In the genomic region with DNA sequence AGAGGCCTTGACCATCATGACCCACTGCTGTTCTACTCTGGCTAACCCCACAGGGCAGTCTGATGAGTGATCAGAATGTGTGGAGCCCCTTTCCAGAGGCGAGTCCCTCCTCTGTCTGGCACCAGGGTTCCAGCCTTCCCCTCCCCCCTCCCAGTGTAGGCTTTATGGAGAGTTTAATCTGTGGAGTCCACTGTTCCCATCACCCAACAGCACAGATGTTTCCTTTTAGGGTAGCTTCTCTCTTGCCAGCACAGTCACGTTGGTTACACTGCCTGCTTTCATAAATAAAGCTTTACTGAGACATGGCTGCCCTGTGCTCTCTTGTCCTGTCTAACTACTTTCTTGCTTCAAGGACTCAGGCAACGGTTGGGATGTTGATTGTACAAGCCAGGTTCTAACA, we compare ENCODE assay signal across 19 mouse cellular contexts.
DNase-seq lines count a peak whose midpoint lies in the region; ATAC-seq and TF ChIP-seq lines count a peak whose summit lies in the region.
"Had no signal": no experiment of that assay in that cellular context is flagged by ENCODE, and none has a peak within 500 bp of the region (broad histone marks: within the 10 kb centered on the region; RNA-seq: fewer than 3 reads in every experiment).

No protein-coding gene starts in this region.

- H3K9me3 ChIP-seq in kidney, postnatal 0 days (replicated peaks; ENCODE audit: low read length) = no peaks in the 10 kb centered on the region
- no peaks in the 10 kb centered on the region for H3K9me3 ChIP-seq in stomach, postnatal 0 days (ENCODE audit: control insufficient read depth, low read length)
- H3K9me3 ChIP-seq: liver, embryonic 13.5 days; neural tube, embryonic 13.5 days had no signal

- no peaks in the 10 kb centered on the region; the same call in 1 of the 2 replicates for H3K4me1 ChIP-seq in kidney, postnatal 0 days (replicated peaks; ENCODE audit: insufficient read depth, low read length)
- 0 out of 2 replicates have a peak, but pooled peaks cover 2% of the 10 kb centered on the region for H3K4me1 ChIP-seq in stomach, postnatal 0 days (replicated peaks; ENCODE audit: control insufficient read depth, insufficient read depth)

- H3K4me3 ChIP-seq in kidney, postnatal 0 days (replicated peaks; ENCODE audit: low read depth, low read length) = no peak overlapping the region
- no peak overlapping the region for H3K4me3 ChIP-seq in stomach, postnatal 0 days (ENCODE audit: low read depth, low read length)
- H3K4me3 ChIP-seq: left cerebral cortex, adult 2 months; liver, embryonic 13.5 days; megakaryocyte, embryonic 14.5 days; neural tube, embryonic 13.5 days had no signal

- H3K9ac ChIP-seq in kidney, postnatal 0 days (ENCODE audit: low read depth, low read length) = no peak overlapping the region
- peak overlapping the region; percentile 23; the same call in 1 of the 2 replicates for H3K9ac ChIP-seq in stomach, postnatal 0 days (ENCODE audit: low read length)
- H3K9ac ChIP-seq: forebrain, postnatal 0 days; liver, embryonic 13.5 days; neural tube, embryonic 13.5 days had no signal

- TF ChIP-seq EP300 in stomach, postnatal 0 days (optimal IDR thresholded peaks at IDR 0.05) = no peak

- TF ChIP-seq CTCF in kidney, postnatal 0 days (IDR thresholded peaks at IDR 0.05; ENCODE audit: low read depth) = no peak
- no peak for TF ChIP-seq CTCF in stomach, postnatal 0 days (IDR thresholded peaks at IDR 0.05; ENCODE audit: low read depth)

- ATAC-seq in kidney, postnatal 0 days (replicated peaks; ENCODE audit: low FRiP score, low read depth) = no peak
- ATAC-seq in stomach, postnatal 0 days (ENCODE audit: low FRiP score, low TSS enrichment) = no peak; the same call in 1 of the 2 replicates
- ATAC-seq: forebrain, postnatal 0 days; inflammation-experienced regulatory T-cells, adult 6 months had no signal

- no peaks in the 10 kb centered on the region for H3K27me3 ChIP-seq in kidney, postnatal 0 days (ENCODE audit: insufficient read depth, low read length)
- H3K27me3 ChIP-seq in stomach, postnatal 0 days (ENCODE audit: control insufficient read depth, insufficient read depth, low read length) = no peaks in the 10 kb centered on the region
- H3K27me3 ChIP-seq: liver, embryonic 13.5 days had no signal

- peak; percentile 51 for DNase-seq in embryo, embryonic 11 days
- no peak for DNase-seq in embryo, embryonic 10 days (ENCODE audit: low spot score)
- DNase-seq in kidney, postnatal 0 days (ENCODE audit: low spot score) = peak; percentile 29
- DNase-seq in kidney, adult 18-20 months = no peak
- peak; percentile 56 for DNase-seq in forelimb bud, embryonic 11.5 days (ENCODE audit: low read depth, low spot score)
- DNase-seq in stomach, postnatal 0 days (ENCODE audit: low spot score) = no peak
- no peak for DNase-seq in liver
- no peak for DNase-seq in left cerebral cortex, adult 8-10 months (ENCODE audit: low spot score in 2 of 2)
- DNase-seq: cerebellum, adult 9-10 months; forebrain, postnatal 0 days; gastrocnemius, postnatal 14 days; heart, postnatal 10 days; liver, embryonic 13.5 days; right cerebral cortex, postnatal 4 days; thymus, postnatal 25 days had no signal

- no peak overlapping the region for H3K4me2 ChIP-seq in kidney, postnatal 0 days (ENCODE audit: low read length)
- no peak overlapping the region for H3K4me2 ChIP-seq in stomach, postnatal 0 days (replicated peaks; ENCODE audit: low read depth)
- H3K4me2 ChIP-seq: liver, embryonic 13.5 days; neural tube, embryonic 13.5 days had no signal

- H3K27ac ChIP-seq in kidney, postnatal 0 days = no peak overlapping the region
- H3K27ac ChIP-seq in stomach, postnatal 0 days (replicated peaks) = peak overlapping the region; percentile 58
- H3K27ac ChIP-seq: left cerebral cortex, adult 2 months; liver, embryonic 13.5 days; neural tube, embryonic 13.5 days had no signal

- WGBS in kidney, postnatal 0 days = 37% methylated on average over 3 of the region's 3 CpGs
- WGBS in stomach, postnatal 0 days = 22% methylated on average over 3 of the region's 3 CpGs

- H3K36me3 ChIP-seq in kidney, postnatal 0 days (ENCODE audit: insufficient read depth, low read length) = no peaks in the 10 kb centered on the region
- H3K36me3 ChIP-seq in stomach, postnatal 0 days (ENCODE audit: control insufficient read depth, insufficient read depth, low read length) = no peaks in the 10 kb centered on the region
- H3K36me3 ChIP-seq: liver, embryonic 13.5 days; neural tube, embryonic 13.5 days had no signal

Comparison
In these comparisons a context has a peak if more than half of its experiments do, and no peak if none do; other contexts are left out.
1. DNase-seq: peak in embryo, embryonic 11 days (single experiment), kidney, postnatal 0 days (single experiment) and forelimb bud, embryonic 11.5 days (single experiment); none in embryo, embryonic 10 days (single experiment), kidney, adult 18-20 months (single experiment), stomach, postnatal 0 days (single experiment), liver (single experiment) and left cerebral cortex, adult 8-10 months (0 of 2).